Comparison of ENCODE assay signal across 12 mouse cellular contexts in the genomic region with DNA sequence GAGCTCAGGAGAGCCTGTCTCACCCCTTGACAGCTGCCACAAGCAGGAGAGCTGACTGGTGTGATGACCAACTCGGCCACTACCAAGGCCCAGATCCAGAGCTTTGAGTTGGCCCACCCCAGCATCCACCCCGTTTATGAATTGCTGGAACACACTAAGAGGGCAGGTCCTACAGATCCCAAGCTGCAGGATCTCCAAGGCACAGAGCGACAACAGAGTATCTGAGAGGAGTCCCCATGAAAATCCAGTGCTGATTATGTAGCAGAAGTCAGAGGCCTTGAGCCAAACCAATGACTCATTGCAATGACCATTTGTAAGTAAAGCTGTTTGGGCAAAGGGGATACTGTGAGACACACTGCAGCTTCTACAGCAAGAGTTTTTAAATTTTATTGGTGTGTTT. TPM values are rescaled to one million over a fixed set of nuclear protein-coding genes. Genes with fewer than 3 reads are reported as not detected.
DNase-seq lines count a peak whose midpoint lies in the region; ATAC-seq lines count a peak whose summit lies in the region.
"Had no signal": no experiment of that assay in that cellular context is flagged by ENCODE, and none has a peak within 500 bp of the region (broad histone marks: within the 10 kb centered on the region; RNA-seq: fewer than 3 reads in every experiment).

No protein-coding gene starts in this region.

- peak; percentile 31 for DNase-seq in cerebellum, adult 11-12 months
- peak; percentile 31 for DNase-seq in lung, postnatal 10 days
- no peak for DNase-seq in lung, postnatal 25 days (ENCODE audit: low spot score)
- DNase-seq in adrenal gland, postnatal 36 days, result peak; percentile 37 to 58
- peak; percentile 13 to 37 for DNase-seq in heart, postnatal 14 days
- DNase-seq in testis, postnatal 10 days (ENCODE audit: low spot score), result no peak
- no peak for DNase-seq in liver
- DNase-seq: forebrain, postnatal 0 days; kidney, adult 8-10 months; liver, postnatal 0 days; thymus, postnatal 4 days had no signal

- intact Hi-C loops in heart, postnatal 14 days (cut with DNase I), result no loop called here

- ATAC-seq in cerebellum, adult (ENCODE audit: insufficient number of reproducible peaks, low FRiP score, low TSS enrichment), result no peak
- ATAC-seq: forebrain, postnatal 0 days; liver, postnatal 0 days had no signal

RNA-seq across cellular contexts. Expression of a gene that starts 44.2 kb away (rescaled TPM):
- 10 to 100 TPM; 44.8 to 50.4 TPM for total RNA-seq in adrenal gland, postnatal 36 days (2021)
- 10 to 100 TPM; 47.4 to 47.5 TPM for total RNA-seq in heart, postnatal 14 days (2021)

Comparison
In these comparisons a context has a peak if more than half of its experiments do, and no peak if none do; other contexts are left out.
1. DNase-seq: peak in cerebellum, adult 11-12 months (single experiment), lung, postnatal 10 days (single experiment), adrenal gland, postnatal 36 days (2 of 2) and heart, postnatal 14 days (2 of 2); none in lung, postnatal 25 days (single experiment), testis, postnatal 10 days (single experiment) and liver (single experiment).